Mouse (Mus musculus) liver, postnatal 0 days (tissue): ENCODE measurements at regions not wholly inside any gene's neighbourhood (a gene's known extent, or its start where the extent isn't known, plus 50 kb on each side); places are given as distances from the start of the nearest gene placed in this dataset.
"Not testable (repeated sequence)": the region's sequence is repeated elsewhere in the genome, so short reads cannot be mapped to it uniquely, and the experiment has no call there.

ENCODE experiments used
- ATAC-seq: fragments of 200-750 bp; cut with Nextera tagmentation; 2 replicates; pipeline ENCODE4 v1.8.0; 2017; ENCODE audit warnings: mild to moderate bottlenecking, moderate library complexity
- DNase-seq: peaks from one replicate; pipeline ENCODE4 v3.0.0-alpha.2; 2016
- H3K27ac ChIP-seq: fragments of 300-500 bp; sonication (generic); 2 replicates; pipeline ENCODE4 v1.5.1; 2014; ENCODE audit warnings: antibody characterized with exemption, moderate library complexity, mild to moderate bottlenecking, low read depth
- H3K27me3 ChIP-seq: fragments of 300-500 bp; sonication (generic); 2 replicates; pipeline ENCODE4 v1.6.1; 2014; ENCODE audit warnings: low read length, control low read depth, mixed read lengths; ENCODE audit not compliant: insufficient read depth
- H3K36me3 ChIP-seq: fragments of 300-500 bp; sonication (generic); replicated peaks from 2 replicates; pipeline ENCODE4 v1.6.1; 2014; ENCODE audit warnings: mild to moderate bottlenecking, control low read depth, low read length, moderate library complexity, mixed read lengths; ENCODE audit not compliant: insufficient read depth
- H3K4me1 ChIP-seq: fragments of 300-500 bp; sonication (generic); 2 replicates; pipeline ENCODE4 v1.6.1; 2014; ENCODE audit warnings: antibody characterized with exemption, mild to moderate bottlenecking, control low read depth; ENCODE audit not compliant: insufficient read depth
- H3K4me2 ChIP-seq: fragments of 300-500 bp; sonication (generic); 2 replicates; pipeline ENCODE4 v1.6.1; 2014; ENCODE audit warnings: low read depth, mild to moderate bottlenecking, low read length, moderate library complexity, mixed read lengths
- H3K4me3 ChIP-seq: fragments of 300-500 bp; sonication (generic); 2 replicates; pipeline ENCODE4 v1.5.1; 2014; ENCODE audit warnings: low read depth, low read length
- H3K9ac ChIP-seq: fragments of 300-500 bp; sonication (generic); replicated peaks from 2 replicates; pipeline ENCODE4 v1.6.1; 2014; ENCODE audit warnings: mild to moderate bottlenecking, moderate library complexity
- H3K9me3 ChIP-seq: fragments of 300-500 bp; sonication (generic); 2 replicates; pipeline ENCODE4 v1.6.1; 2016; ENCODE audit warnings: mild to moderate bottlenecking, control low read depth, low read length, mixed read lengths
- CTCF ChIP-seq: sonication (generic); IDR thresholded peaks from 2 replicates; pipeline ENCODE4 v1.5.1; 2016; ENCODE audit warnings: antibody characterized with exemption, low read depth
- EP300 ChIP-seq: IDR thresholded peaks from 2 replicates; pipeline ENCODE4 v1.6.1; 2016; ENCODE audit warnings: antibody characterized with exemption, low read depth, mild to moderate bottlenecking
- WGBS: fragments of 180-500 bp; shearing (Covaris S2); extraction: QIAGEN DNeasy Blood & Tissue Kit; methylation state at CpG from one replicate; pipeline ENCODE4 v1.1.7; 2014; ENCODE audit not compliant: insufficient replicate concordance; 5-methylcytosine and 5-hydroxymethylcytosine counted together

- no peak overlapping the region for H3K27ac ChIP-seq
- H3K9me3 ChIP-seq: no peaks in the 10 kb centered on the region
- no peak overlapping the region for H3K4me2 ChIP-seq
- no peak for DNase-seq
- TF ChIP-seq EP300 (no peak), CTCF (no peak)
- H3K4me3 ChIP-seq: no peak overlapping the region
- H3K36me3 ChIP-seq: no peaks in the 10 kb centered on the region
- H3K27me3 ChIP-seq: no peaks in the 10 kb centered on the region
- WGBS: 65% methylated on average over 5 of the region's 5 CpGs
- no peak overlapping the region for H3K9ac ChIP-seq
- no peak for ATAC-seq
- H3K4me1 ChIP-seq: no peaks in the 10 kb centered on the region
Measured at GRCm38 (mm10) chr3:137228416-137228815, 112.5 kb upstream of the Emcn start.

GRCm38 (mm10) chr3:137242877-137243276, 98.0 kb upstream of the Emcn start:
- DNase-seq (no peak), ATAC-seq (no peak)
- Histone ChIP-seq H3K9ac (no peak overlapping the region), H3K27me3 (no peaks in the 10 kb centered on the region), H3K4me1 (no peaks in the 10 kb centered on the region), H3K4me2 (no peak overlapping the region), H3K27ac (no peak overlapping the region), H3K9me3 (no peaks in the 10 kb centered on the region), H3K4me3 (no peak overlapping the region), H3K36me3 (no peaks in the 10 kb centered on the region)
- 38% methylated on average over 1 of the region's 1 CpGs for WGBS
- TF ChIP-seq CTCF (no peak), EP300 (no peak)

DNA sequence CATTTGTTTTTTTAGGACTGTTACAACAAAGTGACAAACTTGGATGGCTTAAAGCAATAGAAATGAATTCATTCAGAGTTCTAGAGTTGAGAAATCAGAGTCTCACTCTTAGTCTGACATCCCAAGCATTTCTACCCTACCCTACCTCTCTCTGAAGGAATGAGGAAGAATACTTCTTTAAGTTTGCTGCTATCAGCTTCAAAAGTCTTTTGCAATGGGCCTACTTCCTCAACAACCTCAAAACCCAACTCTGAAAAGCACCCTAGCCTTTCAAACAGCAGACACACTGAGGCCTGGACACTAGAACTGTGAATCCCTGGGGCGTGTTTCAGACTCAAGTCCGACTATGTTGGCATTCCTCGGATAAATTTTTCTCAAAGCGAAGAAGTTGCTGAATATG, 77.0 kb upstream of the Emcn start:
- ATAC-seq (no peak), DNase-seq (no peak)
- WGBS: 82% methylated on average over 4 of the region's 4 CpGs
- no peak overlapping the region for H3K27ac ChIP-seq
- H3K9me3 ChIP-seq: no peaks in the 10 kb centered on the region
- no peaks in the 10 kb centered on the region for H3K36me3 ChIP-seq
- no peak overlapping the region for H3K9ac ChIP-seq
- H3K4me2 ChIP-seq: no peak overlapping the region
- TF ChIP-seq EP300: no peak
- TF ChIP-seq CTCF: no peak
- H3K4me3 ChIP-seq: no peak overlapping the region
- H3K4me1 ChIP-seq: no peaks in the 10 kb centered on the region
- no peaks in the 10 kb centered on the region for H3K27me3 ChIP-seq

GRCm38 (mm10) chr3:137267752-137268151, 73.1 kb upstream of the Emcn start:
- TF ChIP-seq CTCF (no peak), EP300 (no peak)
- no peak overlapping the region for H3K4me3 ChIP-seq
- no peaks in the 10 kb centered on the region for H3K9me3 ChIP-seq
- no peaks in the 10 kb centered on the region for H3K36me3 ChIP-seq
- 56% methylated on average over 1 of the region's 1 CpGs for WGBS
- no peaks in the 10 kb centered on the region for H3K27me3 ChIP-seq
- H3K27ac ChIP-seq: no peak overlapping the region
- H3K9ac ChIP-seq: no peak overlapping the region
- H3K4me1 ChIP-seq: no peaks in the 10 kb centered on the region
- DNase-seq (no peak), ATAC-seq (no peak)
- no peak overlapping the region for H3K4me2 ChIP-seq

GRCm38 (mm10) chr3:137275444-137275843, 65.4 kb upstream of the Emcn start:
- WGBS: 57% methylated on average over 8 of the region's 8 CpGs
- TF ChIP-seq EP300 (no peak), CTCF (no peak)
- 0 out of 2 replicates have a peak overlapping the region, but pooled peaks have one; percentile 20 for H3K4me2 ChIP-seq
- H3K27me3 ChIP-seq: no peaks in the 10 kb centered on the region
- DNase-seq: no peak
- no peak overlapping the region for H3K27ac ChIP-seq
- no peaks in the 10 kb centered on the region for H3K36me3 ChIP-seq
- H3K9ac ChIP-seq: no peak overlapping the region
- H3K4me1 ChIP-seq: no peaks in the 10 kb centered on the region
- no peak for ATAC-seq
- H3K9me3 ChIP-seq: no peaks in the 10 kb centered on the region
- no peak overlapping the region for H3K4me3 ChIP-seq

GRCm38 (mm10) chr3:137279284-137279683, 61.6 kb upstream of the Emcn start:
- Histone ChIP-seq H3K9ac (no peak overlapping the region), H3K4me2 (no peak overlapping the region), H3K36me3 (no peaks in the 10 kb centered on the region), H3K9me3 (no peaks in the 10 kb centered on the region), H3K4me1 (no peaks in the 10 kb centered on the region), H3K4me3 (no peak overlapping the region), H3K27ac (no peak overlapping the region), H3K27me3 (no peaks in the 10 kb centered on the region)
- DNase-seq (no peak), ATAC-seq (no peak)
- WGBS: 76% methylated on average over 1 of the region's 1 CpGs
- TF ChIP-seq EP300: no peak
- TF ChIP-seq CTCF: no peak

GRCm38 (mm10) chr3:137281052-137281451, 59.8 kb upstream of the Emcn start:
- Histone ChIP-seq H3K4me1 (no peaks in the 10 kb centered on the region), H3K4me3 (no peak overlapping the region), H3K27ac (no peak overlapping the region), H3K27me3 (no peaks in the 10 kb centered on the region), H3K9me3 (no peaks in the 10 kb centered on the region), H3K9ac (no peak overlapping the region), H3K36me3 (no peaks in the 10 kb centered on the region), H3K4me2 (no peak overlapping the region)
- TF ChIP-seq EP300: no peak
- TF ChIP-seq CTCF: no peak
- ATAC-seq: no peak
- 77% methylated on average over 7 of the region's 7 CpGs for WGBS
- no peak for DNase-seq

GRCm38 (mm10) chr3:137287558-137287957, 53.3 kb upstream of the Emcn start:
- H3K9ac ChIP-seq, DNase-seq, H3K9me3 ChIP-seq, H3K4me3 ChIP-seq, H3K4me2 ChIP-seq, H3K36me3 ChIP-seq, H3K27me3 ChIP-seq, ATAC-seq, H3K4me1 ChIP-seq, H3K27ac ChIP-seq: not testable (repeated sequence)
- 83% methylated on average over 11 of the region's 11 CpGs for WGBS
